Mouse (Mus musculus) yolk sac, embryonic 10.5 days (tissue): Measurements from ENCODE around the gene Kcnma1.

Experiments
- DNase-seq: peaks from one replicate; pipeline ENCODE4 v3.0.0-alpha.2; 2017; ENCODE audit warnings: low spot score

The Kcnma1 gene

GRCm38 (mm10) chr14:24014391-24014790, at the start of gene Kcnma1:
Kcnma1 (minus strand) TSS chr14:24014491.
- DNase-seq, result no peak

GRCm38 (mm10) chr14:24059747-24060146, 45.5 kb upstream of the Kcnma1 start:
- DNase-seq, result no peak

GRCm38 (mm10) chr14:24059287-24059686, 45.0 kb upstream of the Kcnma1 start:
- no peak for DNase-seq

GRCm38 (mm10) chr14:24051821-24052220, 37.5 kb upstream of the Kcnma1 start:
- no peak for DNase-seq

GRCm38 (mm10) chr14:24036609-24037008, 22.3 kb upstream of the Kcnma1 start:
- no peak for DNase-seq

- no peak for DNase-seq
These were observed 21.9 kb upstream of the Kcnma1 start for GRCm38 (mm10) chr14:24036208-24036535.

GRCm38 (mm10) chr14:24035486-24036207, 21.4 kb upstream of the Kcnma1 start:
- DNase-seq, result no peak

- no peak for DNase-seq
These were observed 18.6 kb upstream of the Kcnma1 start for GRCm38 (mm10) chr14:24032876-24033389.

- no peak for DNase-seq
These were observed 17.9 kb upstream of the Kcnma1 start for GRCm38 (mm10) chr14:24032201-24032600.

- no peak for DNase-seq
These were observed 6.4 kb upstream of the Kcnma1 start for GRCm38 (mm10) chr14:24020718-24021117.

GRCm38 (mm10) chr14:24009978-24010377, 4.3 kb downstream of the Kcnma1 start:
- no peak for DNase-seq

- DNase-seq, result peak; percentile 15
These were observed 6.0 kb downstream of the Kcnma1 start for GRCm38 (mm10) chr14:24008252-24008651.

- no peak for DNase-seq
These were observed 8.0 kb downstream of the Kcnma1 start for GRCm38 (mm10) chr14:24006276-24006675.

- DNase-seq, result peak; percentile 5
These were observed 9.6 kb downstream of the Kcnma1 start for GRCm38 (mm10) chr14:24004471-24005271.

GRCm38 (mm10) chr14:24003450-24004381, 10.6 kb downstream of the Kcnma1 start:
- peak; percentile 5 for DNase-seq

- no peak for DNase-seq
These were observed 11.6 kb downstream of the Kcnma1 start for GRCm38 (mm10) chr14:24002647-24003046.

- no peak for DNase-seq
These were observed 16.4 kb downstream of the Kcnma1 start for GRCm38 (mm10) chr14:23997912-23998311.

GRCm38 (mm10) chr14:23995831-23996230, 18.5 kb downstream of the Kcnma1 start:
- DNase-seq, result no peak

GRCm38 (mm10) chr14:23990871-23991270, 23.4 kb downstream of the Kcnma1 start:
- DNase-seq, result no peak

- DNase-seq, result no peak
These were observed 24.6 kb downstream of the Kcnma1 start for GRCm38 (mm10) chr14:23989696-23990095.

GRCm38 (mm10) chr14:23982205-23982604, 32.1 kb downstream of the Kcnma1 start:
- no peak for DNase-seq

- no peak for DNase-seq
These were observed 39.6 kb downstream of the Kcnma1 start for GRCm38 (mm10) chr14:23974685-23975084.
